Mouse (Mus musculus): ENCODE measurements around the gene Sf3b6. TPM values are rescaled to one million over a fixed set of nuclear protein-coding genes. Genes with fewer than 3 reads are reported as not detected.
"Not testable (repeated sequence)": the region's sequence is repeated elsewhere in the genome, so short reads cannot be mapped to it uniquely, and the experiment has no call there.

The Sf3b6 gene
- polyA plus RNA-seq (2015; fragmentation: Nextera tagmentation; extraction: Ambion mirVana): 245 and 256 TPM in 2 replicates

- peaks cover 20% of the 10 kb centered on the region for H3K36me3 ChIP-seq
- H3K4me1 ChIP-seq (replicated peaks): peaks cover 27% of the 10 kb centered on the region
- no peaks in the 10 kb centered on the region; the same call in 1 of the 2 replicates for H3K27me3 ChIP-seq
- H3K4me2 ChIP-seq: peak within 1 kb of the TSS; percentile 86
- peak within 1 kb of the TSS; percentile 71 for H3K4me3 ChIP-seq
- H3K9me3 ChIP-seq: no peaks in the 10 kb centered on the region
- H3K9ac ChIP-seq: peak within 1 kb of the TSS; percentile 80
- ATAC-seq (ENCODE audit: low read depth): peak; percentile 99
- WGBS: under 1% methylated on average over 49 of the region's 49 CpGs
- H3K27ac ChIP-seq (replicated peaks): peak within 1 kb of the TSS; percentile 85
Observed at GRCm38 (mm10) chr12:4817361-4818101, at the start of gene Sf3b6. Gene Sf3b6, plus strand, starts transcription at chr12:4817544.

- Histone ChIP-seq H3K27ac (replicated peaks) (peak within 1 kb of the TSS; percentile 95), H3K9me3 (no peaks in the 10 kb centered on the region), H3K4me3 (peak within 1 kb of the TSS; percentile 61), H3K4me1 (replicated peaks) (peaks cover 4% of the 10 kb centered on the region), H3K36me3 (no peaks in the 10 kb centered on the region), H3K27me3 (no peaks in the 10 kb centered on the region), H3K9ac (peak within 1 kb of the TSS; percentile 82), H3K4me2 (peak within 1 kb of the TSS; percentile 54)
- 3% methylated on average over 61 of the region's 61 CpGs for WGBS
- peak; percentile 100 for ATAC-seq (ENCODE audit: low read depth)
Observed at GRCm38 (mm10) chr12:4768492-4769332, 48.6 kb upstream of the Sf3b6 start, which contains the start of the genes Pfn4 and Fam228b. Gene Pfn4, plus strand, starts transcription at chr12:4769022. Gene Fam228b, minus strand, starts transcription at chr12:4769267.

- peak overlapping the region; percentile 95 for H3K27ac ChIP-seq (replicated peaks)
- 17% methylated on average over 13 of the region's 13 CpGs for WGBS
- no peaks in the 10 kb centered on the region for H3K9me3 ChIP-seq
Observed at GRCm38 (mm10) chr12:4769333-4769723, 48.0 kb upstream of the Sf3b6 start.

GRCm38 (mm10) chr12:4774895-4775587 lies 42.3 kb upstream of the Sf3b6 start:
- H3K4me1 ChIP-seq (replicated peaks): no peaks in the 10 kb centered on the region
- no peak for ATAC-seq (ENCODE audit: low read depth)
- no peaks in the 10 kb centered on the region for H3K27me3 ChIP-seq
- H3K27ac ChIP-seq (replicated peaks): no peak overlapping the region
- H3K36me3 ChIP-seq: no peaks in the 10 kb centered on the region
- H3K9me3 ChIP-seq: no peaks in the 10 kb centered on the region
- no peak overlapping the region for H3K4me3 ChIP-seq
- H3K9ac ChIP-seq: no peak overlapping the region
- no peak overlapping the region for H3K4me2 ChIP-seq
- WGBS: 90% methylated on average over 8 of the region's 8 CpGs

More at GRCm38 (mm10) chr12:4769333-4769723, 48.0 kb upstream of the Sf3b6 start:
- H3K4me3 ChIP-seq: peak overlapping the region; percentile 61
- no peaks in the 10 kb centered on the region for H3K36me3 ChIP-seq
- peak overlapping the region; percentile 54 for H3K4me2 ChIP-seq
- peaks cover 4% of the 10 kb centered on the region for H3K4me1 ChIP-seq (replicated peaks)
- no peaks in the 10 kb centered on the region for H3K27me3 ChIP-seq
- ATAC-seq (ENCODE audit: low read depth): peak; percentile 59
- peak overlapping the region; percentile 82 for H3K9ac ChIP-seq

GRCm38 (mm10) chr12:4775588-4775949 lies 41.8 kb upstream of the Sf3b6 start:
- Histone ChIP-seq H3K9ac (no peak overlapping the region), H3K36me3 (no peaks in the 10 kb centered on the region), H3K4me1 (replicated peaks) (no peaks in the 10 kb centered on the region), H3K4me3 (no peak overlapping the region), H3K9me3 (no peaks in the 10 kb centered on the region), H3K27me3 (no peaks in the 10 kb centered on the region), H3K27ac (replicated peaks) (no peak overlapping the region), H3K4me2 (no peak overlapping the region)
- ATAC-seq (ENCODE audit: low read depth): no peak
- 82% methylated on average over 9 of the region's 9 CpGs for WGBS

GRCm38 (mm10) chr12:4777734-4778133 lies 39.6 kb upstream of the Sf3b6 start:
- no peaks in the 10 kb centered on the region for H3K27me3 ChIP-seq
- H3K9ac ChIP-seq: no peak overlapping the region
- no peak overlapping the region for H3K4me2 ChIP-seq
- 92% methylated on average over 6 of the region's 6 CpGs for WGBS
- ATAC-seq (ENCODE audit: low read depth): no peak
- no peaks in the 10 kb centered on the region for H3K4me1 ChIP-seq (replicated peaks)
- H3K27ac ChIP-seq (replicated peaks): no peak overlapping the region
- H3K36me3 ChIP-seq: no peaks in the 10 kb centered on the region
- no peaks in the 10 kb centered on the region for H3K9me3 ChIP-seq
- H3K4me3 ChIP-seq: no peak overlapping the region

- 78% methylated on average over 2 of the region's 2 CpGs for WGBS
- Histone ChIP-seq H3K4me1 (replicated peaks) (no peaks in the 10 kb centered on the region), H3K9me3 (no peaks in the 10 kb centered on the region), H3K27ac (replicated peaks) (no peak overlapping the region), H3K4me2 (no peak overlapping the region), H3K4me3 (no peak overlapping the region), H3K36me3 (no peaks in the 10 kb centered on the region), H3K9ac (no peak overlapping the region), H3K27me3 (no peaks in the 10 kb centered on the region)
- no peak for ATAC-seq (ENCODE audit: low read depth)
Observed at GRCm38 (mm10) chr12:4780245-4780644, 37.1 kb upstream of the Sf3b6 start.

- ATAC-seq (ENCODE audit: low read depth): no peak
- Histone ChIP-seq H3K4me3 (no peak overlapping the region), H3K9me3 (no peaks in the 10 kb centered on the region), H3K9ac (no peak overlapping the region), H3K4me2 (no peak overlapping the region), H3K36me3 (no peaks in the 10 kb centered on the region), H3K27ac (replicated peaks) (no peak overlapping the region), H3K27me3 (no peaks in the 10 kb centered on the region), H3K4me1 (replicated peaks) (no peaks in the 10 kb centered on the region)
- 90% methylated on average over 1 of the region's 1 CpGs for WGBS
Observed at GRCm38 (mm10) chr12:4781270-4781669, 36.1 kb upstream of the Sf3b6 start.

GRCm38 (mm10) chr12:4781725-4782404 lies 35.5 kb upstream of the Sf3b6 start:
- not testable (repeated sequence) for H3K9ac ChIP-seq; H3K27ac ChIP-seq (replicated peaks); H3K4me2 ChIP-seq; H3K36me3 ChIP-seq; H3K4me1 ChIP-seq (replicated peaks); H3K9me3 ChIP-seq; ATAC-seq (ENCODE audit: low read depth); H3K4me3 ChIP-seq; H3K27me3 ChIP-seq
- WGBS: 92% methylated on average over 9 of the region's 9 CpGs

- no peaks in the 10 kb centered on the region for H3K9me3 ChIP-seq
- H3K27ac ChIP-seq (replicated peaks): no peak overlapping the region
- no peaks in the 10 kb centered on the region for H3K36me3 ChIP-seq
- no peaks in the 10 kb centered on the region for H3K27me3 ChIP-seq
- WGBS: 56% methylated on average over 5 of the region's 5 CpGs
- H3K4me1 ChIP-seq (replicated peaks): no peaks in the 10 kb centered on the region
- ATAC-seq (ENCODE audit: low read depth): no peak
- H3K4me2 ChIP-seq: no peak overlapping the region
- no peak overlapping the region for H3K9ac ChIP-seq
- no peak overlapping the region for H3K4me3 ChIP-seq
Observed at GRCm38 (mm10) chr12:4783598-4783997, 33.7 kb upstream of the Sf3b6 start.

- H3K36me3 ChIP-seq: no peaks in the 10 kb centered on the region
- no peak overlapping the region for H3K27ac ChIP-seq (replicated peaks)
- H3K27me3 ChIP-seq: no peaks in the 10 kb centered on the region
- no peaks in the 10 kb centered on the region for H3K4me1 ChIP-seq (replicated peaks)
- no peak overlapping the region for H3K4me2 ChIP-seq
- no peak overlapping the region for H3K4me3 ChIP-seq
- ATAC-seq (ENCODE audit: low read depth): no peak
- no peaks in the 10 kb centered on the region for H3K9me3 ChIP-seq
- H3K9ac ChIP-seq: no peak overlapping the region
- WGBS: 70% methylated on average over 2 of the region's 2 CpGs
Observed at GRCm38 (mm10) chr12:4784466-4784865, 32.9 kb upstream of the Sf3b6 start.
